Mouse (Mus musculus) monocyte, adult 5-6 weeks (primary cell): Measurements from ENCODE around the gene Kdelr3. TPM values are rescaled to one million over a fixed set of nuclear protein-coding genes. Genes with fewer than 3 reads are reported as not detected.

ENCODE experiments used
- ATAC-seq: fragments of 153-309, 156-312 bp; replicated peaks from 2 replicates; pipeline ENCODE4 v1.8.0; 2017; ENCODE audit warnings: mild to moderate bottlenecking; ENCODE audit not compliant: low TSS enrichment, insufficient number of reproducible peaks, severe bottlenecking, poor library complexity, low FRiP score
- total RNA-seq: library from RNA; stranded (forward); fragments of 200-1000, 200-491, 200-594 nt; gene quantifications from 3 replicates; pipeline ENCODE4 v1.2.3, GENCODE M21; 2017

Kdelr3 gene
- not detected in 3 replicates for total RNA-seq

GRCm38 (mm10) chr15:79516171-79517096, at the start of gene Kdelr3:
TSS of gene Kdelr3 (plus strand) at chr15:79516411.
- ATAC-seq: no peak

GRCm38 (mm10) chr15:79466601-79467286, 49.5 kb upstream of the Kdelr3 start:
- peak; percentile 95 for ATAC-seq

- ATAC-seq: no peak
These were observed 46.6 kb upstream of the Kdelr3 start for GRCm38 (mm10) chr15:79469577-79469976.

- ATAC-seq: no peak
These were observed 45.6 kb upstream of the Kdelr3 start for GRCm38 (mm10) chr15:79470583-79470982.

GRCm38 (mm10) chr15:79471095-79471494, 45.1 kb upstream of the Kdelr3 start:
- ATAC-seq: no peak

GRCm38 (mm10) chr15:79473042-79473441, 43.2 kb upstream of the Kdelr3 start:
- ATAC-seq: no peak

- ATAC-seq: no peak
These were observed 42.4 kb upstream of the Kdelr3 start for GRCm38 (mm10) chr15:79473638-79474355.

GRCm38 (mm10) chr15:79477227-79477626, 39.0 kb upstream of the Kdelr3 start:
- ATAC-seq: no peak

- no peak for ATAC-seq
These were observed 35.0 kb upstream of the Kdelr3 start for GRCm38 (mm10) chr15:79481181-79481688.

- no peak for ATAC-seq
These were observed 26.7 kb upstream of the Kdelr3 start for GRCm38 (mm10) chr15:79489463-79489862.

GRCm38 (mm10) chr15:79493527-79493926, 22.7 kb upstream of the Kdelr3 start:
- no peak for ATAC-seq

GRCm38 (mm10) chr15:79500110-79500509, 16.1 kb upstream of the Kdelr3 start:
- no peak for ATAC-seq

GRCm38 (mm10) chr15:79502891-79503341, 13.3 kb upstream of the Kdelr3 start:
- no peak for ATAC-seq

GRCm38 (mm10) chr15:79503438-79503837, 12.8 kb upstream of the Kdelr3 start:
- no peak for ATAC-seq

- no peak for ATAC-seq
These were observed 11.3 kb upstream of the Kdelr3 start, which contains the start of gene Kcnj4 for GRCm38 (mm10) chr15:79504707-79505452. TSS of gene Kcnj4 (minus strand) at chr15:79505241.

- ATAC-seq: no peak
These were observed 10.5 kb upstream of the Kdelr3 start for GRCm38 (mm10) chr15:79505616-79506283.

GRCm38 (mm10) chr15:79506460-79506859, 9.8 kb upstream of the Kdelr3 start:
- ATAC-seq: no peak
